Mouse (Mus musculus) heart, embryonic 10.5 days (tissue): ENCODE results near the gene Bcas2. TPM values are rescaled to one million over a fixed set of nuclear protein-coding genes. Genes with fewer than 3 reads are reported as not detected.

ENCODE experiments used
- DNase-seq: peaks from one replicate; pipeline ENCODE4 v3.0.0-alpha.2; 2017; ENCODE audit warnings: low spot score
- H3K27ac ChIP-seq: fragments of 300-500 bp; sonication (generic); 2 replicates; pipeline ENCODE4 v1.5.1; 2016; ENCODE audit warnings: mild to moderate bottlenecking
- H3K27me3 ChIP-seq: fragments of 300-500 bp; sonication (generic); 2 replicates; pipeline ENCODE4 v1.6.1; 2016; ENCODE audit warnings: mild to moderate bottlenecking; ENCODE audit not compliant: poor library complexity, insufficient read depth, severe bottlenecking
- H3K36me3 ChIP-seq: fragments of 300-500 bp; sonication (generic); 2 replicates; pipeline ENCODE4 v1.6.1; 2016; ENCODE audit warnings: mild to moderate bottlenecking, moderate library complexity
- H3K4me1 ChIP-seq: fragments of 300-500 bp; sonication (generic); 2 replicates; pipeline ENCODE4 v1.6.1; 2016; ENCODE audit warnings: mild to moderate bottlenecking
- H3K4me3 ChIP-seq: fragments of 300-500 bp; sonication (generic); 2 replicates; pipeline ENCODE4 v1.5.1; 2016; ENCODE audit warnings: mild to moderate bottlenecking, moderate library complexity
- H3K9me3 ChIP-seq: fragments of 300-500 bp; sonication (generic); 2 replicates; pipeline ENCODE4 v1.6.1; 2016; ENCODE audit warnings: mild to moderate bottlenecking, moderate library complexity
- WGBS: fragments of 180-500 bp; shearing (Covaris S2); methylation state at CpG from one replicate; pipeline ENCODE4 v1.1.7; 2016; 5-methylcytosine and 5-hydroxymethylcytosine counted together
- polyA plus RNA-seq: library from polyadenylated mRNA; unstranded; fragments of >200 nt; fragmentation: Nextera tagmentation; extraction: Ambion mirVana; gene quantifications from 2 replicates; pipeline ENCODE4 v1.2.1, GENCODE M21; 2016

Bcas2 gene
- polyA plus RNA-seq, 1 experiment from 2014 or later, result 186 TPM

DNA sequence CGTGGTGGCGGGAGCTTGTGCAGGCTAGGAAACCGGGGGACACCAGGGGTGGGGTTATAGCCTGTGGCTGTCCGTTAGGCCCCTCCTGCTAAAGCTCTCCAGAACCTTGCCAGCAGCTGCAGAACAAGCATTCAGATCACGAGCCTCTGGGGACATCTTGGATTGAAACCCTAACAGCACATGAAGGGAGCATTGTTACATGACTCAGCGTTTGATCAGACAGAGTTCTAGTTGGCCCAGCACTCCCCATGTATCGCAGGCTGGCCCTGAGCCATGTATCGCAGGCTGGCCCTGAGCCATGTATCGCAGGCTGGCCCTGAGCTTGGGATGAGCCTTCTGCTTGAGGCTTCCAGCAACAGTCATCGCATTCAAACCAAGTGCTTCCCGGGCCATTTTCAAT is 30.2 kb upstream of the Bcas2 start:
- Histone ChIP-seq H3K4me1 (peaks cover 14% of the 10 kb centered on the region), H3K4me3 (no peak overlapping the region), H3K36me3 (no peaks in the 10 kb centered on the region), H3K9me3 (no peaks in the 10 kb centered on the region), H3K27ac (no peak overlapping the region), H3K27me3 (no peaks in the 10 kb centered on the region)
- no peak for DNase-seq
- WGBS, result 88% methylated on average over 11 of the region's 11 CpGs

DNA sequence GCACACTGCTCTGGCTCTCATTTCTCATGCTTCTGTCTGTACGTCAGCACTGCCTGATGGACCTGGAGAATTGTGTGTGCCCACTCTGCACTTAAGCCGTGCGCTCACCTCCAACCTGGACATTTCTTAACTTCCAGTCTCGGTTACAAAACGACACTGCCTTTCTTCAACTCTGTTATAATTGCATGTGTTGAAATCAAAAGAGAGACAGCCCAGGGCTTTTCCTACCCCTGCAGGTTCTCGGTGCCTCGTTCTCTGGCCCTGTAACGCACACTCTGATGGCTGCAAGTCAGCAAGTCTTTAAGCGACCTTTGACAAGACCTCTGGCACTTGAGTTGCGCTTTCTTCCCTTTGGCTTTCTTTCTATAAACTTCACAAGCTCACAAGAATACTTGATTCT is 29.1 kb upstream of the Bcas2 start:
- H3K4me1 ChIP-seq, result peaks cover 14% of the 10 kb centered on the region
- H3K27me3 ChIP-seq, result no peaks in the 10 kb centered on the region
- no peak overlapping the region for H3K27ac ChIP-seq
- H3K4me3 ChIP-seq, result no peak overlapping the region
- H3K9me3 ChIP-seq, result no peaks in the 10 kb centered on the region
- 80% methylated on average over 10 of the region's 10 CpGs for WGBS
- no peaks in the 10 kb centered on the region for H3K36me3 ChIP-seq
- DNase-seq, result no peak

DNA sequence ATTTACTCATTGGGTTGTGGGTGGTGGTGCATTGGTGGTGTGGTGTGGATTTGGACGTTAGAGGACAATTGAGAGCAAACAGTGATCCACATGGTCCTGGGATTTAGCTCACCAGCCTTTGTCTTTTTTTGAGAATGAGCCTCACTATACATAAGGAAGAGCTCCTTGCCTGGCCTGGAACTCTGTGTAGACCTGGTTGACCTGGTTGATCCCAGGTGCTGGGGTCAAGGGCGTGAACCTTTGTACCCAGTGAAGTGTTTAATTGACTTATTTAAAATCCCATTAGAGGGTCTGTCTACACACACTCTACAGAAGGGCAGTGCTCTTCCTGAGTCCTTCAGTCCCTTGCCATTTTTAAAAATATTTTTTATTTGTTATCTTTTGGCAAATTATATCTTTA is 26.1 kb upstream of the Bcas2 start:
- 78% methylated on average over 2 of the region's 2 CpGs for WGBS
- no peak overlapping the region for H3K4me3 ChIP-seq
- peaks cover under 1% of the 10 kb centered on the region; the same call in 1 of the 2 replicates for H3K4me1 ChIP-seq
- 0 out of 2 replicates have a peak, but pooled peaks cover 3% of the 10 kb centered on the region for H3K36me3 ChIP-seq
- no peak for DNase-seq
- H3K27ac ChIP-seq, result no peak overlapping the region
- H3K27me3 ChIP-seq, result no peaks in the 10 kb centered on the region
- no peaks in the 10 kb centered on the region for H3K9me3 ChIP-seq

DNA sequence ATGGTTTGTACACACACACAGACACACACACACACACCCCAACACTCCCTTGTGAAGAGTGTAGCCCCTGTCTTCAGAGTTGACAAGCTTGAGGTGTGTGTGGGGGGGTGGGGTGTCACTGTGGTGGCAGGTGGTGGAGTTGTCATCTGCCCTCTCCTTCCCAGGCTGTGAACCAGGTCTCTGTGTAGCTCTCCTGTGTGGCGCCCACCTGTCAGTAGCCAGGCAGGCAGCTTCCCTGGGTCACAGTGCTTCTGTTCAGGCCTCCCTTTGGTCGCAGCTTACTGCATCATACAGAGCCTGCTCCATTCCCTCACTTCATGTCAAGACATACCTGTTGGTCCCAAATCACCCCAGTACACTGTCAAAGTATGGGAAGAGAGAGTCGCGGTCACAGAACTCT is 25.7 kb upstream of the Bcas2 start:
- Histone ChIP-seq H3K9me3 (no peaks in the 10 kb centered on the region), H3K4me1 (no peaks in the 10 kb centered on the region), H3K4me3 (no peak overlapping the region), H3K27ac (no peak overlapping the region), H3K27me3 (no peaks in the 10 kb centered on the region), H3K36me3 (0 out of 2 replicates have a peak, but pooled peaks cover 3% of the 10 kb centered on the region)
- no peak for DNase-seq
- WGBS, result 81% methylated on average over 4 of the region's 4 CpGs

DNA sequence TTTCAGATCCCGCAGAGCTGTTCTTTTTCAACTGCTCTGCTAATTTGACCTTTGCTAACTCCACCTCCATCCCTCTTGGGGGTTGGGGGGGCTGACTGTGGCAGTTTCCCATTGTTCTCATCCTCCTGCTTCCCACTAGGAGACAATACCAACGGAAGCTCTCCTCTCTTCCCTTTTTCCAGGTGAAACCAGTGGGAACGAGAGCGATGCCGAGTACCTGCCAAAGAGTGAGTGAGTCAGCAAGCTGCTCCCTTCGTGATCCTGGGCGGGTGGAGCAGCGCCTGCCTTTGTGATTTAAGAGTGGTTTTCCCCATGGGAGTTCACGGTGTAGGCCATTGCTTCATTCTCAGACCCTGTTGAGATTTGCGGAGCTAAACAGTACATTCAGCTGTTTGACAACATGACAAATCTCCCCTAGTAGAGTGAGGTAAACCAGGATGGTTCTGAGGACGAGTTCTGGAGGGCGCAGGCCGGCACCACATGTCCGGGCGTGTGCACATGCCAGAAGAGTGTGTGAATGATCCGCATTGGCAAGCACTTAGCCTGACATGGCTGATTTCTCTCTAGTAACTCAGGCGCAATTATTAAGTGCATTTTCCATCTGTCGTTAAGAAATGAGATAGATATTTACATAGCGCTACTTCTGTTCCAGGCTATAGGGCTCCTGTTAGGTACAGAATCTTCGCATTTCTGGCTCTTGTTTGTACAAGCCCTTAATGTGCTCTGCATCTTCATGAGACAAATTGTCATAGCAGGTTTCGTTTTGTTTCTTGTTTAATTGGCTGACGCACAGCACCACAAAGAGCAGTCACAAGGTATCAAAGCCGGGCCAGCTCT is 24.9 kb upstream of the Bcas2 start:
- Histone ChIP-seq H3K9me3 (no peaks in the 10 kb centered on the region), H3K36me3 (peaks cover 6% of the 10 kb centered on the region; the same call in 1 of the 2 replicates), H3K27ac (no peak overlapping the region), H3K4me1 (no peaks in the 10 kb centered on the region), H3K27me3 (no peaks in the 10 kb centered on the region), H3K4me3 (no peak overlapping the region)
- WGBS, result 76% methylated on average over 23 of the region's 23 CpGs
- no peak for DNase-seq

DNA sequence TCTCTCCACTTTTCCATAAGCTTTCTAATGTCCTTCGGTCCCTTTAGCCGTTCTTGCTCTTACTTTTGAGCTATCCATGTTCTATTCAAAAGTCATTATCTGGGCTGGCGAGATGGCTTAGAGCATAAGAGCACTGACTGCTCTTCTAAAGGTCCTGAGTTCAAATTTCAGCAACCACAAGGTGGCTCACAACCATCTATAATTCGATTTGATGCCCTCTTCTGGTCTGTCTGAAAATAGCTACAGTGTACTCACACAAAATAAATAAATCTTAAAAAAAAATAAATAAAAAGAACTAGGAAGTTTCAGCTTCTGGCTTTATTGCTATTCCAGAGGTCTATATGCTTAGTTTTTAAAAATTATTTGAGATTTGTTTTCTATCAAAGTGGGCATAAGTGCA is 23.7 kb upstream of the Bcas2 start:
- H3K36me3 ChIP-seq, result peaks cover 6% of the 10 kb centered on the region; the same call in 1 of the 2 replicates
- no peak overlapping the region for H3K27ac ChIP-seq
- no peaks in the 10 kb centered on the region for H3K4me1 ChIP-seq
- WGBS, result 85% methylated on average over 4 of the region's 4 CpGs
- H3K4me3 ChIP-seq, result no peak overlapping the region
- no peak for DNase-seq
- no peaks in the 10 kb centered on the region for H3K9me3 ChIP-seq
- no peaks in the 10 kb centered on the region for H3K27me3 ChIP-seq

DNA sequence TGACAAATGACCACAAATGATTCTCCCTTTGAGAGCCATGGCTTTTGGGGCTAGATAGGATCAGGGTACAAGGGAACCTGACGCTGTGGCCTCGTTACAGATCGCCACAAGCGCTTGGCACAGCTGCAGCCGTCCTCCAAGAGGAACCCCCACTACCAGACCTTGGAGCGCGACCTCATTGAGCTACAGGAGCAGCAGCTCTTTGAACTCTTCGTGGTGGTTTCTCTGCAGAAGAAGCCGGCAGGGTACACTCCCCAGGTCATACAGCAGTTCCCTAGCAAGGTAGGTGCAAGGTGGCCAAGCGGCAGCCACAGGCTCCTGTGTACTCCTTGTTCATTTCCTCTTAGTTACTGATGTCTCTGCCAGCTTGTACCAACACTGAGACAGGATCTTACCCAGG is 22.5 kb upstream of the Bcas2 start:
- 80% methylated on average over 10 of the region's 10 CpGs for WGBS
- peaks cover 16% of the 10 kb centered on the region; the same call in 1 of the 2 replicates for H3K36me3 ChIP-seq
- H3K4me1 ChIP-seq, result no peaks in the 10 kb centered on the region
- H3K27me3 ChIP-seq, result no peaks in the 10 kb centered on the region
- no peak for DNase-seq
- H3K4me3 ChIP-seq, result no peak overlapping the region
- H3K9me3 ChIP-seq, result no peaks in the 10 kb centered on the region
- H3K27ac ChIP-seq, result no peak overlapping the region

DNA sequence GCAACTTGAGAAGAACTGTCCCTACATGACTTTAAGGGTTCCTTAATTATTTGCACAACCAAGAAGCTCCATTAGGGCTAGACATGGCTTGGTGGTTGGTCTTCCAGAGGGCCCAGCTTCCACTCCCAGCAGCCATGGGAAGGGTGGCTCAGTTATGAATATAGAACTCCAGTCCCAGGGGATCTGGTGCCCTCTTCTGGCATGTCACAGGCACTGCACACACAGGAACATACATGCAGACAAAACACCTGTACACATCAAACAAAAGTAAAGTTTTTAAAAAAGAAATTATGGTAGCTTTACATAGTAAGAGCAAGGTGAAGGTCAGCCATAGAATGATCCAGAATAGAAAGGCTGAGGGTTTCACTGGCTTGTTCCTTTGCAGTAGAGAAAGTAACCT is 17.7 kb upstream of the Bcas2 start:
- Histone ChIP-seq H3K36me3 (peaks cover 21% of the 10 kb centered on the region; the same call in 1 of the 2 replicates), H3K27ac (no peak overlapping the region), H3K27me3 (no peaks in the 10 kb centered on the region), H3K4me3 (no peak overlapping the region), H3K4me1 (no peaks in the 10 kb centered on the region), H3K9me3 (no peaks in the 10 kb centered on the region)
- no peak for DNase-seq

DNA sequence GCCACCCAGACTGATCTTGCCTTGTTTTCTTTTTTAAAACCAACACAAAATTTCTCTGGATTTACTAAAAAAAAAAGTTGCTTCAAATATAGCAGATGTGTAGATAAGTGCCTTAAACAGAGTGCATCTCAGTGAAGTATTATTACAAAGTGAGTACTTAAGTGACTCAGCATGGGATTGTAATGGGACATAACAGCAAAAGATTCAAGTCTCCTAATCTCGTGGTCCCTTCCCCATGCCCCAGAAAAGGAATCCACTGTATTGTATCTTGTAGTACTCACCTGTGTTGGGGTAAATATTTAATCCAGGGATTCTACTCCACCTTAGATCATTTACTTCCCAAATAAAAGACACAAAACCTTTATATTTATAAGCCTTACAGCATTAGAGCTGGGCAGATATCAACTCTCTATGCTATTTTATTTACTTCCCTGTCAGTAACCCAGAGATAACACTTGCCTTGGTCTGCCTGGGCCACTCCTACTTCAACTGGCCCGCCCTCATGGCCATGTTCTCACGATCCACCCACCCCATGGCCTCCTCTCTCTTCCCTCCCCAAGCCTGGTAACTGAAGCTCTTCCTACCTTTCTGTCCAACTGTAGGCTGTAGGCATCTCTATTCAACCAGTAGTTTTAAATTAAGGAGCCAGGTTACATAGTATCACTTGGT is 12.1 kb upstream of the Bcas2 start:
- H3K36me3 ChIP-seq, result 0 out of 2 replicates have a peak, but pooled peaks cover 2% of the 10 kb centered on the region
- H3K27ac ChIP-seq, result no peak overlapping the region
- DNase-seq, result no peak
- whole genome bisulfite sequencing, result 40% methylated on average over 3 of the region's 3 CpGs
- no peaks in the 10 kb centered on the region for H3K4me1 ChIP-seq
- H3K9me3 ChIP-seq, result no peaks in the 10 kb centered on the region
- no peak overlapping the region for H3K4me3 ChIP-seq
- no peaks in the 10 kb centered on the region for H3K27me3 ChIP-seq

DNA sequence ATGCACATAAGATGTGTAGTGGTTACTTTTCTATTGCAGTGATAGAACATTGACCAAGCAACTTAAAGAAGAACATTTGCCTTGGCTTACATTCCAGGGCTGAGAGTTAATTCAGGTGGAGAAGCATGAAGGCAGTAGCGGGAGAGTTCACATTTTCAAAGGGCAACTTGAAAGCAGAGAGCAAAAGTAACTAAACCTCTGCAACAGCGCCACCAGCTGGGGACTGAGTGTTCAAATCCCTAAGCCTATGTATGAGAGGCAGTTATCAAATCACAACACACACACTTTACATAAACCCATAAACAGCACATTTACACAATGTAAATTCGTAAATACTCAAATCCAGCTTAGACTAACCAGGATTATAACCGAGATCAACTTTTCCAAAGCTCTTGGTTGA is 1.7 kb upstream of the Bcas2 start:
- WGBS, result 10% methylated on average over 4 of the region's 4 CpGs
- no peak overlapping the region for H3K27ac ChIP-seq
- H3K9me3 ChIP-seq, result no peaks in the 10 kb centered on the region
- no peak overlapping the region for H3K4me3 ChIP-seq
- H3K36me3 ChIP-seq, result peaks cover 22% of the 10 kb centered on the region
- DNase-seq, result peak; percentile 88
- H3K27me3 ChIP-seq, result no peaks in the 10 kb centered on the region
- 0 out of 2 replicates have a peak, but pooled peaks cover 9% of the 10 kb centered on the region for H3K4me1 ChIP-seq

DNA sequence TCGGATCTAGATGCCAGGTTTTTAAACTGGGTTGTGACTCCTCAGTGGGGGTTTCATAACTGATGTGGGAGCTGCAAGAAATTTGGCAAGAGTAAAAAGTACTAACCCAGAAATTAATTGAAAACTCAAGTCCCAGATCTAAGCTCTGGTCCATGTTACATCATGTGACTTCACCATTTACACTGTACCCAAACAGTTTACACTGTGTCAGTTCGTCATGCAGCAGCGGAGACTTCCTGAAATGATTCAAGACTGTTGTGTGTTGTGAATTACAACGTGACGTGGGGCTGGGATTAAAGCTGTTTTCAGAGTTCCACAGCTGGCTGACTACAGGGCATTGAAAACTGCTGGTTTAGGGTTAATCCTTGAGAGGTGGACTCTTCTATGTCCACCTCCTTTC is 1.2 kb downstream of the Bcas2 start:
- 66% methylated on average over 5 of the region's 5 CpGs for WGBS
- 0 out of 2 replicates have a peak, but pooled peaks cover 9% of the 10 kb centered on the region for H3K4me1 ChIP-seq

DNA sequence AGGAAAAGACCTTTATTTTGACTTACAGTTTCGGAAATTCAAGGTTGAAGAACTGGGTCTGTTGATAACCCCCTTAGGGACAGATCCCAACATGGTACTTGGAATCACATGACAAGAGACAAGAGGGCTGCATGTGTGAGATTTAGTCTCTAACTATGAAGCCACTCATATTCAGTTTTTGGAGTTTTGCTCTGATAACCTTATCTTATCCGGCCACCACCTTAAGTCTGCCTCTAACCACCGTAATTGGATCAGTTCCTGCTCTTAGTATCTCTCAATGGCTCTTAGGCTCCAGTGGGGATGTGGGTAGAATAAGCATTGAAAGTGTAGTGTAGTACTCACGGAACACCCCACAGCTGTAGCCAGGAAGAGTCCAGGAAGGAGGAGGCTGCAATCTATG is 5.3 kb downstream of the Bcas2 start:
- Histone ChIP-seq H3K4me3 (no peak overlapping the region), H3K27me3 (no peaks in the 10 kb centered on the region), H3K4me1 (0 out of 2 replicates have a peak, but pooled peaks cover 6% of the 10 kb centered on the region), H3K9me3 (no peaks in the 10 kb centered on the region), H3K36me3 (peaks cover 64% of the 10 kb centered on the region), H3K27ac (no peak overlapping the region)
- WGBS, result 83% methylated on average over 4 of the region's 4 CpGs
- no peak for DNase-seq

More for the DNA sequence above, 1.2 kb downstream of the Bcas2 start:
- Histone ChIP-seq H3K27me3 (no peaks in the 10 kb centered on the region), H3K27ac (no peak overlapping the region), H3K36me3 (peaks cover 42% of the 10 kb centered on the region), H3K4me3 (peak overlapping the region; percentile 94), H3K9me3 (no peaks in the 10 kb centered on the region)
- DNase-seq, result no peak

DNA sequence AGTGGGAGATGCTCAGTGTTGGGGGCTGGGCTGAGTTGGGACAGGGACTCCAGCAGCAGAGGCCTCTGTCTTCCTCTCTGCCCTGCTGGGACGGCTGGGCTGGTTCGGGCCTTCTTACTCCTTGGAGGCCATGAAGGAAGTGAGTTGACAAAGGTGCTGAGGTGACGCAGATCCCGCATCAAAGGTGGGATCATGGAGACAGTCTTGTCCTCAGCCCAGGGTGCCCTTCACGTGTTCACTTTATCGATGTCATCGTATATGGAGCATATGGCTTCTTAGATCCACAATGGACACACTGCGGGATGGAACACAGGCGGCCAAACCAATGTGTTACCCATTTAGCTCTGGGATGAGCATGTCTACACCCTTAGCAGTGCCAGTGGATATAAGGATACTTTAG is 8.1 kb downstream of the Bcas2 start:
- Histone ChIP-seq H3K27ac (no peak overlapping the region), H3K4me3 (no peak overlapping the region), H3K27me3 (no peaks in the 10 kb centered on the region), H3K36me3 (peaks cover 52% of the 10 kb centered on the region), H3K4me1 (no peaks in the 10 kb centered on the region), H3K9me3 (no peaks in the 10 kb centered on the region)
- 90% methylated on average over 9 of the region's 9 CpGs for WGBS
- DNase-seq, result no peak
